Mouse (Mus musculus): Measurements from ENCODE around the gene Cd82. TPM values are rescaled to one million over a fixed set of nuclear protein-coding genes. Genes with fewer than 3 reads are reported as not detected.

Cd82 gene
- 10 to 100 TPM; 21.7 to 42.4 (median 29.3) TPM for total RNA-seq (2022)

GRCm38 (mm10) chr2:93462760-93463159, at the start of gene Cd82:
Cd82 (minus strand) TSS chr2:93463140.
- DNase-seq (ENCODE audit: low spot score in 2 of 2): no peak

- no peak for DNase-seq (ENCODE audit: low spot score in 2 of 2)
Measured at GRCm38 (mm10) chr2:93512130-93512529, 49.2 kb upstream of the Cd82 start.

- DNase-seq (ENCODE audit: low spot score in 2 of 2): no peak
Measured at GRCm38 (mm10) chr2:93510839-93511238, 47.9 kb upstream of the Cd82 start.

GRCm38 (mm10) chr2:93509777-93510750, 47.1 kb upstream of the Cd82 start:
- DNase-seq (ENCODE audit: low spot score in 2 of 2): no peak

- no peak for DNase-seq (ENCODE audit: low spot score in 2 of 2)
Measured at GRCm38 (mm10) chr2:93505091-93505490, 42.2 kb upstream of the Cd82 start.

- DNase-seq (ENCODE audit: low spot score in 2 of 2): no peak
Measured at GRCm38 (mm10) chr2:93503353-93503752, 40.4 kb upstream of the Cd82 start.

GRCm38 (mm10) chr2:93501303-93501702, 38.4 kb upstream of the Cd82 start:
- DNase-seq (ENCODE audit: low spot score in 2 of 2): no peak

- no peak for DNase-seq (ENCODE audit: low spot score in 2 of 2)
Measured at GRCm38 (mm10) chr2:93497221-93497620, 34.3 kb upstream of the Cd82 start.

GRCm38 (mm10) chr2:93495170-93495569, 32.2 kb upstream of the Cd82 start:
- no peak for DNase-seq (ENCODE audit: low spot score in 2 of 2)

GRCm38 (mm10) chr2:93493541-93493940, 30.6 kb upstream of the Cd82 start:
- DNase-seq (ENCODE audit: low spot score in 2 of 2): no peak

GRCm38 (mm10) chr2:93490516-93490915, 27.6 kb upstream of the Cd82 start:
- DNase-seq (ENCODE audit: low spot score in 2 of 2): no peak

- no peak for DNase-seq (ENCODE audit: low spot score in 2 of 2)
Measured at GRCm38 (mm10) chr2:93488911-93489587, 26.1 kb upstream of the Cd82 start.

- DNase-seq (ENCODE audit: low spot score in 2 of 2): no peak
Measured at GRCm38 (mm10) chr2:93485459-93485858, 22.5 kb upstream of the Cd82 start.

- DNase-seq (ENCODE audit: low spot score in 2 of 2): no peak
Measured at GRCm38 (mm10) chr2:93482036-93482644, 19.2 kb upstream of the Cd82 start.

GRCm38 (mm10) chr2:93478744-93479143, 15.8 kb upstream of the Cd82 start:
- no peak for DNase-seq (ENCODE audit: low spot score in 2 of 2)

GRCm38 (mm10) chr2:93477519-93477918, 14.6 kb upstream of the Cd82 start:
- peak in 1 of 2 experiments; percentile 49 for DNase-seq (ENCODE audit: low spot score in 2 of 2)

- DNase-seq (ENCODE audit: low spot score in 2 of 2): no peak
Measured at GRCm38 (mm10) chr2:93476487-93476886, 13.5 kb upstream of the Cd82 start.

GRCm38 (mm10) chr2:93475040-93475439, 12.1 kb upstream of the Cd82 start:
- peak; percentile 82 to 95 for DNase-seq (ENCODE audit: low spot score in 2 of 2)

GRCm38 (mm10) chr2:93473915-93474314, 11.0 kb upstream of the Cd82 start:
- DNase-seq (ENCODE audit: low spot score in 2 of 2): no peak

GRCm38 (mm10) chr2:93470849-93471576, 8.1 kb upstream of the Cd82 start:
- peak; percentile 72 to 89 for DNase-seq (ENCODE audit: low spot score in 2 of 2)

- no peak for DNase-seq (ENCODE audit: low spot score in 2 of 2)
Measured at GRCm38 (mm10) chr2:93470127-93470526, 7.2 kb upstream of the Cd82 start.
